Mouse (Mus musculus) MEL (cell line): Measurements from ENCODE around the gene Krt83. TPM values are rescaled to one million over a fixed set of nuclear protein-coding genes. Genes with fewer than 3 reads are reported as not detected.

Experiments used
- DNase-seq: peaks from one replicate; pipeline ENCODE4 v3.0.0; 2011; ENCODE audit warnings: low read depth, low spot score
- H3K27ac ChIP-seq: 2 replicates; pipeline ENCODE4 v1.5.1; 2012; ENCODE audit warnings: low read depth, mild to moderate bottlenecking, control low read depth, low read length, moderate library complexity; ENCODE audit not compliant: control insufficient read depth
- H3K27me3 ChIP-seq, 2 experiments: fragments of 150-350 bp in 1 of 2; sonication (generic) in 1 of 2; 2 replicates each; pipeline ENCODE4 v1.6.1; 2012; ENCODE audit warnings: low read length in 2 of 2, mild to moderate bottlenecking in 2 of 2, improper control_type of control experiment in 1 of 2, moderate library complexity in 1 of 2; ENCODE audit not compliant: insufficient read depth in 2 of 2, control insufficient read depth in 1 of 2
- H3K36me3 ChIP-seq, 2 experiments: 2 replicates each; pipeline ENCODE4 v1.6.1; 2012 to 2014; ENCODE audit warnings: low read length in 2 of 2, improper control_type of control experiment in 1 of 2, inconsistent platforms in 1 of 2, mild to moderate bottlenecking in 1 of 2; ENCODE audit not compliant: insufficient read depth in 2 of 2, control insufficient read depth in 1 of 2
- H3K4me1 ChIP-seq, 2 experiments: fragments of 150-350 bp in 1 of 2; sonication (generic) in 1 of 2; 2 replicates each; pipeline ENCODE4 v1.6.1; 2012; ENCODE audit warnings: low read length in 2 of 2, improper control_type of control experiment in 1 of 2, mild to moderate bottlenecking in 1 of 2; ENCODE audit not compliant: insufficient read depth in 2 of 2, control insufficient read depth in 1 of 2
- H3K4me3 ChIP-seq, 2 experiments: fragments of 150-350 bp in 1 of 2; sonication (generic) in 1 of 2; 2 replicates each; pipeline ENCODE4 v1.5.1; 2012; ENCODE audit warnings: low read depth in 2 of 2, low read length in 2 of 2, mild to moderate bottlenecking in 2 of 2, moderate library complexity in 2 of 2, control low read depth in 1 of 2, improper control_type of control experiment in 1 of 2; ENCODE audit not compliant: control insufficient read depth in 1 of 2, insufficient read depth in 1 of 2
- H3K79me2 ChIP-seq: 2 replicates; pipeline ENCODE4 v1.6.1; 2012; ENCODE audit warnings: mild to moderate bottlenecking, low read length, moderate library complexity; ENCODE audit not compliant: control insufficient read depth, poor library complexity, insufficient read depth
- H3K9ac ChIP-seq: 2 replicates; pipeline ENCODE4 v1.6.1; 2012; ENCODE audit warnings: low read depth, mild to moderate bottlenecking, control low read depth, low read length, moderate library complexity; ENCODE audit not compliant: control insufficient read depth, poor library complexity, severe bottlenecking
- H3K9me3 ChIP-seq: fragments of 150-350 bp; sonication (generic); replicated peaks from 2 replicates; pipeline ENCODE4 v1.6.1; 2012; ENCODE audit warnings: mild to moderate bottlenecking, low read length, improper control_type of control experiment, moderate library complexity; ENCODE audit not compliant: insufficient read depth
- CHD1 ChIP-seq: IDR thresholded peaks from 2 replicates; pipeline ENCODE4 v1.6.1; 2012; ENCODE audit warnings: low read depth, mild to moderate bottlenecking, inconsistent platforms, low read length, improper control_type of control experiment
- E2F4 ChIP-seq: IDR thresholded peaks from 2 replicates; pipeline ENCODE4 v1.6.1; 2011; ENCODE audit warnings: low read depth, low read length, improper control_type of control experiment, borderline replicate concordance
- ELF1 ChIP-seq: IDR thresholded peaks from 2 replicates; pipeline ENCODE4 v1.6.1; 2014; ENCODE audit warnings: low read depth, mild to moderate bottlenecking, inconsistent platforms, low read length, improper control_type of control experiment, moderate library complexity
- GABPA ChIP-seq: IDR thresholded peaks from 2 replicates; pipeline ENCODE4 v1.6.1; 2012; ENCODE audit warnings: low read depth, mild to moderate bottlenecking, inconsistent platforms, low read length, improper control_type of control experiment, moderate library complexity
- HCFC1 ChIP-seq: IDR thresholded peaks from 2 replicates; pipeline ENCODE4 v1.6.1; 2012; ENCODE audit warnings: low read depth, mild to moderate bottlenecking, inconsistent platforms, low read length, improper control_type of control experiment, moderate library complexity
- TAL1 ChIP-seq: IDR thresholded peaks from 2 replicates; pipeline ENCODE4 v1.6.1; 2012; ENCODE audit warnings: mild to moderate bottlenecking, inconsistent platforms, low read length, moderate library complexity, mixed read lengths
- USF1 ChIP-seq: IDR thresholded peaks from 2 replicates; pipeline ENCODE4 v1.6.1; 2014; ENCODE audit warnings: low read depth, mild to moderate bottlenecking, inconsistent platforms, low read length, improper control_type of control experiment, moderate library complexity
- ZKSCAN1 ChIP-seq: IDR thresholded peaks from 2 replicates; pipeline ENCODE4 v1.6.1; 2012; ENCODE audit warnings: low read depth, mild to moderate bottlenecking, inconsistent platforms, low read length, improper control_type of control experiment, moderate library complexity
- ZNF384 ChIP-seq: IDR thresholded peaks from 2 replicates; pipeline ENCODE4 v1.6.1; 2012; ENCODE audit warnings: low read depth, mild to moderate bottlenecking, inconsistent platforms, low read length, improper control_type of control experiment
- polyA plus RNA-seq, 2 experiments: library from polyadenylated mRNA; stranded (reverse) in 1 of 2; unstranded in 1 of 2; fragments of >175 nt in 1 of 2; fragments of >200 nt in 1 of 2; gene quantifications; 2 replicates each; pipeline versions ENCODE4 v1.2.1 to v1.2.4; 2012; ENCODE audit warnings: low replicate concordance in 2 of 2, low read depth in 1 of 2; ENCODE audit not compliant: insufficient read length in 2 of 2, insufficient read depth in 1 of 2, missing spikeins in 1 of 2
- total RNA-seq: library from RNA; depleted of rRNA; stranded (reverse); fragments of 300-350 nt; gene quantifications from 2 replicates; pipeline ENCODE4 v1.2.3, GENCODE M21; 2012

The Krt83 gene
- total and polyA plus RNA-seq, 3 experiments, result not detected

GRCm38 (mm10) chr15:101472952-101473528 is 18.3 kb downstream of the Krt83 start, which contains the start of gene Krt86:
Gene Krt86 (plus strand): TSS chr15:101473478.
- peak; percentile 55 for DNase-seq
- H3K9me3 ChIP-seq, result no peaks in the 10 kb centered on the region
- no peaks in the 10 kb centered on the region for H3K36me3 ChIP-seq
- no peaks in the 10 kb centered on the region for H3K4me1 ChIP-seq
- no peaks in the 10 kb centered on the region for H3K79me2 ChIP-seq
- TF ChIP-seq E2F4, result no peak
- peak; percentile 65 for TF ChIP-seq ZNF384
- no peak for TF ChIP-seq HCFC1
- H3K4me3 ChIP-seq, result no peak within 1 kb of the TSS
- H3K9ac ChIP-seq, result no peak within 1 kb of the TSS
- no peaks in the 10 kb centered on the region for H3K27me3 ChIP-seq
- no peak within 1 kb of the TSS for H3K27ac ChIP-seq

DNA sequence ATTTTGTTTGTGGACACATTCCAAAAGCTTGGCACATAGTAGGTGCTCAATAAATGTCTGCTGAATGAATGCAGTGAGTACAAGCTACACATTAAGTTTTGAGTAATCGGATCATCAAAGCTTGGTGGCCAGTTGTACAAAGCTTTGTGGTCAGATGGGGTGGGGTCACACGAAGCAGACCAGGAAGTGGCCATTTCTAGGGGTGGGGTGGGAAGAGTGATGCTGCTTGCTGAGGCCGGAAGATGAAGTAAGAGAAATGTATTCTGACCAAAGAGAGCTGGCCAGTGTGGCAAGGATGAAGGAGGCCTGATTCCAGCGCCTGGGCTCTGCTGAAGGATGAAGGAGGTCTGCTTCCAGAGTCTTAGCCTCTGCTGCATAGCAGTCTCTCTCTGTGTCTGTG is 22.2 kb downstream of the Krt83 start:
- Histone ChIP-seq H3K4me3 (no peak overlapping the region), H3K27ac (no peak overlapping the region), H3K9ac (no peak overlapping the region), H3K79me2 (no peaks in the 10 kb centered on the region), H3K36me3 (no peaks in the 10 kb centered on the region), H3K4me1 (no peaks in the 10 kb centered on the region), H3K9me3 (no peaks in the 10 kb centered on the region), H3K27me3 (peaks cover 0 to 2% of the 10 kb centered on the region in 2 experiments; a peak in 1 of 4 replicates)
- no peak for TF ChIP-seq ELF1
- TF ChIP-seq E2F4, result no peak
- TF ChIP-seq GABPA, result no peak
- DNase-seq, result no peak

- Histone ChIP-seq H3K9ac (no peak within 1 kb of the TSS), H3K4me3 (no peak within 1 kb of the TSS), H3K27me3 (peaks cover 0 to 2% of the 10 kb centered on the region in 2 experiments; a peak in 1 of 4 replicates), H3K36me3 (no peaks in the 10 kb centered on the region), H3K4me1 (no peaks in the 10 kb centered on the region), H3K27ac (no peak within 1 kb of the TSS), H3K9me3 (no peaks in the 10 kb centered on the region), H3K79me2 (no peaks in the 10 kb centered on the region)
- DNase-seq, result no peak
- no peak for TF ChIP-seq TAL1
- TF ChIP-seq ZKSCAN1, result no peak
- TF ChIP-seq USF1, result no peak
- no peak for TF ChIP-seq CHD1
Observed at GRCm38 (mm10) chr15:101463651-101464050, 27.7 kb downstream of the Krt83 start, which contains the start of gene Krt81. Gene Krt81 (minus strand): TSS chr15:101463751.
